Mouse (Mus musculus) ZHBTc4 (cell line): Measurements from ENCODE around the gene Nrp1.
A peak's percentile ranks its signal among the peaks of the same experiment; 100 is the strongest.

Experiments used
- DNase-seq: peaks from one replicate; pipeline ENCODE4 v3.0.0-alpha.2; 2011; ENCODE audit warnings: low read depth, low spot score

Nrp1 gene

GRCm38 (mm10) chr8:128358406-128358755 is at the start of gene Nrp1:
Gene Nrp1, plus strand, starts transcription at chr8:128358604.
- DNase-seq = peak; percentile 46

GRCm38 (mm10) chr8:128320797-128321196 is 37.6 kb upstream of the Nrp1 start:
- DNase-seq = no peak

GRCm38 (mm10) chr8:128327281-128327680 is 31.1 kb upstream of the Nrp1 start:
- no peak for DNase-seq

GRCm38 (mm10) chr8:128327922-128328321 is 30.5 kb upstream of the Nrp1 start:
- no peak for DNase-seq

GRCm38 (mm10) chr8:128329502-128329901 is 28.9 kb upstream of the Nrp1 start:
- DNase-seq = no peak

GRCm38 (mm10) chr8:128335976-128336375 is 22.4 kb upstream of the Nrp1 start:
- DNase-seq = no peak

- no peak for DNase-seq
These were observed 19.5 kb upstream of the Nrp1 start for GRCm38 (mm10) chr8:128338951-128339350.

GRCm38 (mm10) chr8:128339521-128339920 is 18.9 kb upstream of the Nrp1 start:
- no peak for DNase-seq

- no peak for DNase-seq
These were observed 8.0 kb upstream of the Nrp1 start for GRCm38 (mm10) chr8:128350405-128350804.

- DNase-seq = no peak
These were observed 7.2 kb upstream of the Nrp1 start for GRCm38 (mm10) chr8:128351211-128351610.

GRCm38 (mm10) chr8:128352821-128353220 is 5.6 kb upstream of the Nrp1 start:
- no peak for DNase-seq

GRCm38 (mm10) chr8:128353999-128354398 is 4.4 kb upstream of the Nrp1 start:
- DNase-seq = no peak

- DNase-seq = no peak
These were observed 3.3 kb upstream of the Nrp1 start for GRCm38 (mm10) chr8:128355091-128355490.

GRCm38 (mm10) chr8:128356170-128356569 is 2.2 kb upstream of the Nrp1 start:
- no peak for DNase-seq

GRCm38 (mm10) chr8:128356796-128357539 is 1.4 kb upstream of the Nrp1 start:
- peak; percentile 69 for DNase-seq

GRCm38 (mm10) chr8:128357540-128358405 is 631 bp upstream of the Nrp1 start:
- DNase-seq = peak; percentile 40

- DNase-seq = peak; percentile 68
These were observed 534 bp downstream of the Nrp1 start for GRCm38 (mm10) chr8:128358756-128359520.

GRCm38 (mm10) chr8:128359521-128360318 is 1.3 kb downstream of the Nrp1 start:
- peak; percentile 65 for DNase-seq

GRCm38 (mm10) chr8:128361343-128361870 is 3.0 kb downstream of the Nrp1 start:
- DNase-seq = no peak

GRCm38 (mm10) chr8:128362940-128363595 is 4.7 kb downstream of the Nrp1 start:
- peak; percentile 79 for DNase-seq
